Mouse (Mus musculus) layer of hippocampus, adult 2 months (tissue): ENCODE data around the gene Gm13290. TPM values are rescaled to one million over a fixed set of nuclear protein-coding genes. Genes with fewer than 3 reads are reported as not detected.
"Not testable (repeated sequence)": the region's sequence is repeated elsewhere in the genome, so short reads cannot be mapped to it uniquely, and the experiment has no call there.

Experiments
- DNase-seq, 2 experiments: peaks; one replicate each; pipeline ENCODE4 v3.0.0; 2022; ENCODE audit warnings: low spot score in 2 of 2
- H3K27ac ChIP-seq: fragments of 200-600 bp; 2 replicates; pipeline ENCODE4 v1.8.1; 2022
- H3K4me3 ChIP-seq: fragments of 200-600 bp; 2 replicates; pipeline ENCODE4 v1.8.1; 2022; ENCODE audit warnings: mild to moderate bottlenecking
- CTCF ChIP-seq: fragments of 200-600 bp; conservative IDR thresholded peaks from 2 replicates; pipeline ENCODE4 v1.8.1; 2022; ENCODE audit warnings: antibody characterized with exemption, mild to moderate bottlenecking, moderate library complexity
- total RNA-seq, 2 experiments: library from RNA; stranded (reverse); gene quantifications; 2 replicates each; pipeline ENCODE4 v1.2.3; 2021

Gene Gm13290
- total RNA-seq, 2 experiments from 2014 or later, result not detected

- peak; percentile 70 for TF ChIP-seq CTCF
- H3K27ac ChIP-seq, result not testable (repeated sequence)
- H3K4me3 ChIP-seq, result peak overlapping the region; percentile 30; the same call in 1 of the 2 replicates
- peak; percentile 35 to 49 for DNase-seq
These were observed 13.2 kb upstream of the Gm13290 start for GRCm38 (mm10) chr4:88760431-88760830.

- H3K4me3 ChIP-seq, H3K27ac ChIP-seq: not testable (repeated sequence)
- peak; percentile 43 for TF ChIP-seq CTCF
- DNase-seq, result peak; percentile 60 to 73
These were observed 11.9 kb upstream of the Gm13290 start for GRCm38 (mm10) chr4:88761776-88762175.

- not testable (repeated sequence) for H3K27ac ChIP-seq, DNase-seq, H3K4me3 ChIP-seq
These were observed 11.3 kb upstream of the Gm13290 start for GRCm38 (mm10) chr4:88762341-88762740.

- not testable (repeated sequence) for H3K27ac ChIP-seq
- peak; percentile 71 for TF ChIP-seq CTCF
- DNase-seq, result peak; percentile 16 to 25
- peak overlapping the region; percentile 29; the same call in 1 of the 2 replicates for H3K4me3 ChIP-seq
These were observed 10.1 kb upstream of the Gm13290 start for GRCm38 (mm10) chr4:88763384-88764018.

- H3K27ac ChIP-seq, H3K4me3 ChIP-seq, DNase-seq: not testable (repeated sequence)
These were observed 3.0 kb downstream of the Gm13290 start, which contains the start of gene Gm13289 for GRCm38 (mm10) chr4:88776622-88777021. Gm13289 (plus strand) TSS chr4:88776922.

GRCm38 (mm10) chr4:88779550-88779949, 5.9 kb downstream of the Gm13290 start, which contains the start of gene Gm13272:
Gm13272 (plus strand) TSS chr4:88779850.
- not testable (repeated sequence) for DNase-seq, H3K27ac ChIP-seq, H3K4me3 ChIP-seq

- DNase-seq, H3K4me3 ChIP-seq, H3K27ac ChIP-seq: not testable (repeated sequence)
These were observed 6.7 kb downstream of the Gm13290 start for GRCm38 (mm10) chr4:88780320-88780719.

- H3K4me3 ChIP-seq, result not testable (repeated sequence)
These were observed 8.2 kb downstream of the Gm13290 start, which contains the start of gene Ifnz for GRCm38 (mm10) chr4:88781831-88782230. Ifnz (plus strand) TSS chr4:88782131.

GRCm38 (mm10) chr4:88782335-88782734, 8.7 kb downstream of the Gm13290 start:
- TF ChIP-seq CTCF, result peak; percentile 23
- not testable (repeated sequence) for H3K4me3 ChIP-seq, DNase-seq, H3K27ac ChIP-seq

More at GRCm38 (mm10) chr4:88781831-88782230, 8.2 kb downstream of the Gm13290 start, which contains the start of gene Ifnz:
- DNase-seq, H3K27ac ChIP-seq: not testable (repeated sequence)

GRCm38 (mm10) chr4:88785409-88785808, 11.8 kb downstream of the Gm13290 start, which contains the start of gene Gm13276:
Gm13276 (plus strand) TSS chr4:88785709.
- not testable (repeated sequence) for H3K27ac ChIP-seq, H3K4me3 ChIP-seq, DNase-seq

- TF ChIP-seq CTCF, result peak; percentile 58
- H3K4me3 ChIP-seq, H3K27ac ChIP-seq: not testable (repeated sequence)
- peak; percentile 58 to 66 for DNase-seq
These were observed 14.8 kb downstream of the Gm13290 start, which contains the start of gene Gm13277 for GRCm38 (mm10) chr4:88788402-88788801. Gm13277 (plus strand) TSS chr4:88788632.

GRCm38 (mm10) chr4:88791250-88791649, 17.6 kb downstream of the Gm13290 start, which contains the start of gene Gm13278:
Gm13278 (plus strand) TSS chr4:88791550.
- not testable (repeated sequence) for DNase-seq, H3K27ac ChIP-seq, H3K4me3 ChIP-seq

- H3K4me3 ChIP-seq, result peak within 1 kb of the TSS; percentile 14
- not testable (repeated sequence) for H3K27ac ChIP-seq
- peak; percentile 57 for TF ChIP-seq CTCF
- DNase-seq, result peak; percentile 41 to 60
These were observed 20.5 kb downstream of the Gm13290 start, which contains the start of gene Gm13275 for GRCm38 (mm10) chr4:88793936-88794675. Gm13275 (plus strand) TSS chr4:88794487.

GRCm38 (mm10) chr4:88797097-88797496, 23.5 kb downstream of the Gm13290 start, which contains the start of gene Gm13279:
Gm13279 (plus strand) TSS chr4:88797397.
- DNase-seq, H3K27ac ChIP-seq, H3K4me3 ChIP-seq: not testable (repeated sequence)

GRCm38 (mm10) chr4:88799365-88799764, 25.7 kb downstream of the Gm13290 start, which contains the start of gene Gm13285:
Gm13285 (plus strand) TSS chr4:88799665.
- H3K27ac ChIP-seq, DNase-seq, H3K4me3 ChIP-seq: not testable (repeated sequence)

GRCm38 (mm10) chr4:88802954-88803353, 29.3 kb downstream of the Gm13290 start, which contains the start of gene Gm13287:
Gm13287 (plus strand) TSS chr4:88803254.
- not testable (repeated sequence) for H3K4me3 ChIP-seq, H3K27ac ChIP-seq, DNase-seq

GRCm38 (mm10) chr4:88805231-88805630, 31.6 kb downstream of the Gm13290 start, which contains the start of gene Gm13288:
Gm13288 (plus strand) TSS chr4:88805531.
- not testable (repeated sequence) for H3K4me3 ChIP-seq

More at GRCm38 (mm10) chr4:88805231-88805630, 31.6 kb downstream of the Gm13290 start, which contains the start of gene Gm13288:
- DNase-seq, H3K27ac ChIP-seq: not testable (repeated sequence)
